In genomic region chr16:32200256-32201003, GRCm38 (mm10) we compare ENCODE assay signal across 8 mouse cellular contexts. TPM values are rescaled to one million over a fixed set of nuclear protein-coding genes. Genes with fewer than 3 reads are reported as not detected.
DNase-seq lines count a peak whose midpoint lies in the region; ATAC-seq and TF ChIP-seq lines count a peak whose summit lies in the region.

No protein-coding gene starts in this region.

- H3K36me3 ChIP-seq in hindbrain, embryonic 13.5 days: no peaks in the 10 kb centered on the region
- H3K36me3 ChIP-seq in limb, embryonic 14.5 days (ENCODE audit: control insufficient read depth, insufficient read depth, low read length): no peaks in the 10 kb centered on the region

- no peak for DNase-seq in left cerebral cortex, adult 2 months (ENCODE audit: extremely low spot score in 1 of 2, low spot score in 2 of 2)
- DNase-seq in left cerebral cortex, adult 9 months (ENCODE audit: low spot score in 2 of 2): no peak
- peak; percentile 38 for DNase-seq in limb, embryonic 14.5 days (ENCODE audit: low spot score)
- DNase-seq in naive thymus-derived CD4-positive, alpha-beta T cell, adult 2 months (ENCODE audit: low read depth): peak; percentile 65
- DNase-seq in c-Kit-positive CD71-positive TER-119-positive erythroid progenitor cells, embryonic 14.5 days (ENCODE audit: low spot score): no peak
- DNase-seq in frontal cortex, postnatal 25 days (ENCODE audit: low spot score in 2 of 2): no peak

- H3K27ac ChIP-seq in left cerebral cortex, adult 2 months: peak overlapping the region; percentile 63; the same call in 1 of the 2 replicates
- no peak overlapping the region for H3K27ac ChIP-seq in embryonic fibroblast, embryonic 13.5 days (ENCODE audit: insufficient read depth, low read length)
- H3K27ac ChIP-seq in hindbrain, embryonic 13.5 days: peak overlapping the region; percentile 75
- peak overlapping the region; percentile 3; the same call in 1 of the 2 replicates for H3K27ac ChIP-seq in limb, embryonic 14.5 days (replicated peaks; ENCODE audit: low read depth, low read length)

- WGBS in hindbrain, embryonic 13.5 days: 52% methylated on average over 21 of the region's 21 CpGs
- WGBS in limb, embryonic 14.5 days: 44% methylated on average over 20 of the region's 21 CpGs

- TF ChIP-seq POLR2A in embryonic fibroblast, embryonic 13.5 days (IDR thresholded peaks at IDR 0.05; ENCODE audit: low read depth, low read length): no peak
- no peak for TF ChIP-seq POLR2A in limb, embryonic 14.5 days (IDR thresholded peaks at IDR 0.05; ENCODE audit: borderline replicate concordance, extremely low read depth, insufficient read depth, insufficient read length)

- peak overlapping the region; percentile 39 for H3K9ac ChIP-seq in hindbrain, embryonic 13.5 days
- peak overlapping the region; percentile 9; the same call in 1 of the 2 replicates for H3K9ac ChIP-seq in limb, embryonic 14.5 days (ENCODE audit: low read depth, low read length, severe bottlenecking)

- H3K4me3 ChIP-seq in left cerebral cortex, adult 2 months: peak overlapping the region; percentile 16; the same call in 1 of the 2 replicates
- H3K4me3 ChIP-seq in embryonic fibroblast, embryonic 13.5 days (ENCODE audit: insufficient read depth, low read length): peak overlapping the region; percentile 1; the same call in 1 of the 2 replicates
- peak overlapping the region; percentile 22; the same call in 1 of the 2 replicates for H3K4me3 ChIP-seq in hindbrain, embryonic 13.5 days
- no peak overlapping the region for H3K4me3 ChIP-seq in limb, embryonic 14.5 days (replicated peaks; ENCODE audit: low read length)

- H3K9me3 ChIP-seq in hindbrain, embryonic 13.5 days: no peaks in the 10 kb centered on the region
- H3K9me3 ChIP-seq in limb, embryonic 14.5 days (ENCODE audit: control insufficient read depth, low read length): no peaks in the 10 kb centered on the region

- no peak for TF ChIP-seq CTCF in left cerebral cortex, adult 2 months (IDR thresholded peaks at IDR 0.05)
- TF ChIP-seq CTCF in embryonic fibroblast, embryonic 13.5 days (IDR thresholded peaks at IDR 0.05; ENCODE audit: borderline replicate concordance, insufficient read depth, low read length): no peak

- peak overlapping the region; percentile 44 for H3K4me2 ChIP-seq in hindbrain, embryonic 13.5 days
- H3K4me2 ChIP-seq in limb, embryonic 14.5 days (replicated peaks; ENCODE audit: low read depth, low read length, severe bottlenecking): peak overlapping the region; percentile 22

- ATAC-seq in hindbrain, embryonic 13.5 days (ENCODE audit: low FRiP score): peak; percentile 75; the same call in 1 of the 2 replicates
- peak; percentile 55; the same call in 1 of the 2 replicates for ATAC-seq in limb, embryonic 14.5 days (ENCODE audit: low FRiP score, low read depth)

- intact Hi-C loops in left cerebral cortex, adult 2 months (cut with DNase I): loop anchor here (5.0 kb wide), 2 partner anchors 68 to 83 kb away; no protein-coding TSS in a partner anchor

- no peaks in the 10 kb centered on the region for H3K4me1 ChIP-seq in embryonic fibroblast, embryonic 13.5 days (ENCODE audit: control insufficient read depth, insufficient read depth, low read length)
- H3K4me1 ChIP-seq in hindbrain, embryonic 13.5 days (replicated peaks): peaks cover 9% of the 10 kb centered on the region
- H3K4me1 ChIP-seq in limb, embryonic 14.5 days (ENCODE audit: control insufficient read depth, insufficient read depth, low read length): no peaks in the 10 kb centered on the region

- 0 out of 2 replicates have a peak, but pooled peaks cover 5% of the 10 kb centered on the region for H3K27me3 ChIP-seq in hindbrain, embryonic 13.5 days
- no peaks in the 10 kb centered on the region for H3K27me3 ChIP-seq in limb, embryonic 14.5 days (ENCODE audit: control insufficient read depth, insufficient read depth, low read length)

RNA-seq across cellular contexts. Expression of gene Bex6, which starts 20.8 kb away (rescaled TPM):
- total RNA-seq in left cerebral cortex, adult 2 months (2021): not detected
- not detected in 2 replicates for polyA plus RNA-seq in embryonic fibroblast, embryonic 13.5 days (2011; ENCODE audit: insufficient read length, low read depth, missing spikeins)
- polyA plus RNA-seq in hindbrain, embryonic 13.5 days (2015; fragmentation: Nextera tagmentation; extraction: Ambion mirVana): not detected in 2 replicates
- polyA plus RNA-seq in limb, embryonic 14.5 days (2012; rRNA removed): 0.08 TPM in 1 of 2 replicates, not detected in the other
- polyA plus RNA-seq in limb, embryonic 14.5 days (2014; fragmentation: Nextera tagmentation; extraction: Ambion mirVana): 0.19 TPM in 1 of 2 replicates, not detected in the other

RNA-seq across cellular contexts. Expression of gene Nrros, which starts 35.0 kb away (rescaled TPM):
- total RNA-seq in left cerebral cortex, adult 2 months (2021): 1 to 10 TPM; 8.7 to 9.1 TPM
- polyA plus RNA-seq in embryonic fibroblast, embryonic 13.5 days (2011; ENCODE audit: insufficient read length, low read depth, missing spikeins): 0.60 TPM in 1 of 2 replicates, not detected in the other
- polyA plus RNA-seq in hindbrain, embryonic 13.5 days (2015; fragmentation: Nextera tagmentation; extraction: Ambion mirVana): 7.3 and 8.8 TPM in 2 replicates
- polyA plus RNA-seq in limb, embryonic 14.5 days (2012; rRNA removed): 14.2 and 18.2 TPM in 2 replicates
- polyA plus RNA-seq in limb, embryonic 14.5 days (2014; fragmentation: Nextera tagmentation; extraction: Ambion mirVana): 20.1 and 20.2 TPM in 2 replicates

RNA-seq across cellular contexts. Expression of gene Fbxo45, which starts 46.5 kb away (rescaled TPM):
- 10 to 100 TPM; 46.6 to 50.7 TPM for total RNA-seq in left cerebral cortex, adult 2 months (2021)
- polyA plus RNA-seq in embryonic fibroblast, embryonic 13.5 days (2011; ENCODE audit: insufficient read length, low read depth, missing spikeins): 12.4 and 16.1 TPM in 2 replicates
- 7.6 and 8.2 TPM in 2 replicates for polyA plus RNA-seq in hindbrain, embryonic 13.5 days (2015; fragmentation: Nextera tagmentation; extraction: Ambion mirVana)
- 11.7 and 13.3 TPM in 2 replicates for polyA plus RNA-seq in limb, embryonic 14.5 days (2012; rRNA removed)
- 14.0 and 20.3 TPM in 2 replicates for polyA plus RNA-seq in limb, embryonic 14.5 days (2014; fragmentation: Nextera tagmentation; extraction: Ambion mirVana)

RNA-seq across cellular contexts. Expression of gene Wdr53, which starts 46.6 kb away (rescaled TPM):
- total RNA-seq in left cerebral cortex, adult 2 months (2021): 10 to 100 TPM in 1 of 2 experiments, 1 to 10 TPM in 1; 9.3 to 12.0 TPM
- 11.1 and 11.3 TPM in 2 replicates for polyA plus RNA-seq in embryonic fibroblast, embryonic 13.5 days (2011; ENCODE audit: insufficient read length, low read depth, missing spikeins)
- polyA plus RNA-seq in hindbrain, embryonic 13.5 days (2015; fragmentation: Nextera tagmentation; extraction: Ambion mirVana): 17.1 and 17.4 TPM in 2 replicates
- polyA plus RNA-seq in limb, embryonic 14.5 days (2012; rRNA removed): 13.7 and 13.8 TPM in 2 replicates
- polyA plus RNA-seq in limb, embryonic 14.5 days (2014; fragmentation: Nextera tagmentation; extraction: Ambion mirVana): 17.8 and 18.1 TPM in 2 replicates

Comparison
In these comparisons a context has a peak if more than half of its experiments do, and no peak if none do; other contexts are left out.
1. DNase-seq: peak in limb, embryonic 14.5 days (single experiment) and naive thymus-derived CD4-positive, alpha-beta T cell, adult 2 months (single experiment); none in left cerebral cortex, adult 2 months (0 of 2), left cerebral cortex, adult 9 months (0 of 2), c-Kit-positive CD71-positive TER-119-positive erythroid progenitor cells, embryonic 14.5 days (single experiment) and frontal cortex, postnatal 25 days (0 of 2).